Mouse (Mus musculus) C2C12 (cell line): ENCODE results near the gene Fam240a.

Source experiments
- CTCF ChIP-seq: IDR thresholded peaks from one replicate; pipeline ENCODE4 v1.5.1; 2011; ENCODE audit not compliant: control insufficient read depth, insufficient read depth, insufficient read length
- FOSL1 ChIP-seq: IDR thresholded peaks from one replicate; pipeline ENCODE4 v1.8.0; 2011; ENCODE audit warnings: mild to moderate bottlenecking, low read length; ENCODE audit not compliant: poor library complexity, insufficient read depth, severe bottlenecking
- MYOG ChIP-seq: IDR thresholded peaks from one replicate; pipeline ENCODE4 v1.6.1; 2011; ENCODE audit not compliant: control insufficient read depth, insufficient read length; ENCODE audit errors: extremely low read depth

DNA sequence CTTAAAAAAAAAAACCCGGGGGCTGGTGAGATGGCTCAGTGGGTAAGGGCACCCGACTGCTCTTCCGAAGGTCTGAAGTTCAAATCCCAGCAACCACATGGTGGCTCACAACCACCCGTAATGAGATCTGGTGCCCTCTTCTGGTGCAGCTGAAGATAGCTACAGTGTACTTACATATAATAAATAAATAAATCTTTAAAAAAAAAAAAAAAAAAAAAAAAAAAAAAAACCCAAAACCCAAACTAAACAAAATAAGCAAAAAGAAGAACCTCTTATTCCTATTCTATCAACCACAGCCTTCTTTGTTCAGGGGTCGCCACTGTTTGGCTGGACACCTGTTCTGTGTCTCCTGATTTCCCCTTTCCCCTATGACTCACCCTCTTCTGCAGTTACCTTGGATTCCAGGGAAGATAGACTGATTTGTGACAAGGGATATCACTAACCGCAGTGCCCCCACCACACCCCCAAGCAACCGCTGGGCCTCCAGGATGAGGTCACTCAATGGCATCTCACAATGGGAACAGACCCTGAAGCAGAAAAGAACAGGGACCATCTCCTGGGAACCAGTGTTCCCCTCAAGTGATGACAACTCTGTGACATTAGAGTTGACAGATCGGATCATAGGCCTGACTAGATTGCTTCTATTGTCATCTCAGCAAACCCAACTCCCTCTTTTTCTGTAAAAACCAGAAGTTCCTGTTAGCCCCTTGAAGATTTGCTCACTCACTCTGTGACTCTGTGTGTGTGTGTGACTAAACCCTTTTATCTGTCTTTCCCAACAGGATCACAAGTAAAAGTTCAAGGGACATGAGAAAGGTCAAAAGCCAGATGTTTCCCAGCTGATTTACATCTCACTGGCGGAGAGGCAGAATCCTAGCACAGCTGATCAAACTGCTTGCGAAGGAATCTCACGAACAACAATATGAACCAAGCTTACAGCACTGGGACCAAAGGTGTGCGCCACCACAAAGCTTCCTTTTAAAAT lies 21.1 kb upstream of the Fam240a start:
- TF ChIP-seq MYOG (no peak), FOSL1 (no peak), CTCF (no peak)
